Mouse (Mus musculus) thymus, adult 18-20 months (tissue): Measurements from ENCODE around the gene Jmjd1c.

Experiments used
- DNase-seq, 2 experiments: peaks; one replicate each; pipeline ENCODE4 v3.0.0; 2022; ENCODE audit warnings: mixed read lengths in 2 of 2

Gene Jmjd1c

GRCm38 (mm10) chr10:67195671-67196070, 99.7 kb downstream of the Jmjd1c start:
- DNase-seq, result no peak

GRCm38 (mm10) chr10:67197186-67197585, 101.3 kb downstream of the Jmjd1c start:
- no peak for DNase-seq

GRCm38 (mm10) chr10:67197829-67198228, 101.9 kb downstream of the Jmjd1c start:
- DNase-seq, result no peak

- DNase-seq, result no peak
Measured at GRCm38 (mm10) chr10:67201769-67202168, 105.8 kb downstream of the Jmjd1c start.

GRCm38 (mm10) chr10:67202470-67202869, 106.5 kb downstream of the Jmjd1c start:
- no peak for DNase-seq

GRCm38 (mm10) chr10:67204652-67205407, 108.9 kb downstream of the Jmjd1c start:
- DNase-seq, result peak in 1 of 2 experiments; percentile 10

- no peak for DNase-seq
Measured at GRCm38 (mm10) chr10:67207931-67208330, 112.0 kb downstream of the Jmjd1c start.

- DNase-seq, result no peak
Measured at GRCm38 (mm10) chr10:67209916-67210675, 114.2 kb downstream of the Jmjd1c start.

GRCm38 (mm10) chr10:67212031-67212430, 116.1 kb downstream of the Jmjd1c start:
- no peak for DNase-seq

- DNase-seq, result no peak
Measured at GRCm38 (mm10) chr10:67213720-67214119, 117.8 kb downstream of the Jmjd1c start.

- no peak for DNase-seq
Measured at GRCm38 (mm10) chr10:67215133-67215532, 119.2 kb downstream of the Jmjd1c start.

- DNase-seq, result no peak
Measured at GRCm38 (mm10) chr10:67216872-67217271, 120.9 kb downstream of the Jmjd1c start.

- no peak for DNase-seq
Measured at GRCm38 (mm10) chr10:67218873-67219565, 123.1 kb downstream of the Jmjd1c start.

- DNase-seq, result no peak
Measured at GRCm38 (mm10) chr10:67220251-67220650, 124.3 kb downstream of the Jmjd1c start.

- DNase-seq, result no peak
Measured at GRCm38 (mm10) chr10:67221284-67221683, 125.4 kb downstream of the Jmjd1c start.

- DNase-seq, result no peak
Measured at GRCm38 (mm10) chr10:67223942-67224341, 128.0 kb downstream of the Jmjd1c start.

- DNase-seq, result no peak
Measured at GRCm38 (mm10) chr10:67225528-67225927, 129.6 kb downstream of the Jmjd1c start.

- DNase-seq, result no peak
Measured at GRCm38 (mm10) chr10:67226109-67226508, 130.2 kb downstream of the Jmjd1c start.

GRCm38 (mm10) chr10:67226543-67226942, 130.6 kb downstream of the Jmjd1c start:
- no peak for DNase-seq

- no peak for DNase-seq
Measured at GRCm38 (mm10) chr10:67230439-67230838, 134.5 kb downstream of the Jmjd1c start.

- DNase-seq, result peak in 1 of 2 experiments; percentile 23
Measured at GRCm38 (mm10) chr10:67247145-67247544, 151.2 kb downstream of the Jmjd1c start.

GRCm38 (mm10) chr10:67249486-67249885, 153.6 kb downstream of the Jmjd1c start:
- DNase-seq, result no peak

GRCm38 (mm10) chr10:67250846-67251245, 154.9 kb downstream of the Jmjd1c start:
- DNase-seq, result no peak
